Mouse (Mus musculus) urinary bladder, postnatal 36 days (tissue): Measurements from ENCODE around the gene Gm6465.
"Not testable (repeated sequence)": the region's sequence is repeated elsewhere in the genome, so short reads cannot be mapped to it uniquely, and the experiment has no call there.

Experiments
- DNase-seq, 2 experiments: peaks; one replicate each; pipeline ENCODE4 v3.0.0; 2022; ENCODE audit warnings: low spot score in 2 of 2, mixed read lengths in 1 of 2

Gene Gm6465

GRCm38 (mm10) chr5:11845239-11845638 lies at the start of gene Gm6465:
Gene Gm6465, plus strand, starts transcription at chr5:11845539.
- not testable (repeated sequence) for DNase-seq

- DNase-seq: not testable (repeated sequence)
Observed at GRCm38 (mm10) chr5:11845824-11846223, 485 bp downstream of the Gm6465 start.

- DNase-seq: not testable (repeated sequence)
Observed at GRCm38 (mm10) chr5:11857909-11858308, 12.6 kb downstream of the Gm6465 start.
